Mouse (Mus musculus): ENCODE measurements around the gene Gm8653.
"Not testable (repeated sequence)": the region's sequence is repeated elsewhere in the genome, so short reads cannot be mapped to it uniquely, and the experiment has no call there.

The Gm8653 gene

GRCm38 (mm10) chr7:22201164-22201563, at the start of gene Gm8653:
Gm8653 (minus strand) TSS chr7:22201264.
- DNase-seq (ENCODE audit: low read depth, low spot score) = not testable (repeated sequence)

- not testable (repeated sequence) for DNase-seq (ENCODE audit: low read depth, low spot score)
These were observed 28.3 kb upstream of the Gm8653 start, which contains the start of gene Gm8453 for GRCm38 (mm10) chr7:22229384-22229783. Gm8453 (minus strand) TSS chr7:22229484.

GRCm38 (mm10) chr7:22189077-22189476, 12.0 kb downstream of the Gm8653 start, which contains the start of gene Vmn1r143:
Vmn1r143 (plus strand) TSS chr7:22189377.
- DNase-seq (ENCODE audit: low read depth, low spot score) = not testable (repeated sequence)

GRCm38 (mm10) chr7:22163935-22164334, 37.1 kb downstream of the Gm8653 start, which contains the start of gene Vmn1r142:
Vmn1r142 (minus strand) TSS chr7:22164035.
- not testable (repeated sequence) for DNase-seq (ENCODE audit: low read depth, low spot score)

Measured in forelimb bud, embryonic 11.5 days (tissue).